Mouse (Mus musculus): ENCODE measurements around the gene Tekt2.

Tekt2 gene

DNA sequence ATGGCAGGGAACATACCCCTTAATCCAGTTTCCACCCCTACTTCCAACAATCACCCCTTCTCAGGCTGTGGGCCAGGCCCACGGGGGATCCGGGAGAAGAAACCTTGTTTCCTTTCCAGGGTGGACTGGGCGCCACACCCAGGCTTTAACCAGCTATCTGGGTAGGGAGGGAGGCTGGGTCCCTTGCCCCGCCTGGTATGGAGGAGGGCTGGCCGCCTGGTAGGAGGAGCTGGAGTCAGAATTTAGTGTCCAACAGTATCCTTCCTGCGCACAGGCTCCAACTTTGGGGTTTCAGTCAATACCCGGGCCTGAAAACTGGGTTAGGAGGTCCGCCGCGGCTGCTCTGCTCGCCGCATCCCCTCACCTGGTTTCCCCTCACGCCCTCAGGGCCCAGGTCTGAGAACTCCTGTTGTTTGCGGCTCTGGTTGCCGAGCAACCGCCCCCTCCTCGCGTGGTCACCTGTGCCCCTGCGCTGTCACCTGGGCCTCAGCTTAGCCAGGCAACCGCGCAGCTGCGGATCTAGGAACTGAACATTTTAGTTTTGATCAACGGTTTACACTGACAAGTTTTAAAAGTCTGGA, at the start of gene Tekt2:
Gene Tekt2 (minus strand): TSS at position 408 of the 581 bp plus-strand sequence.
- peak; percentile 10 for DNase-seq

DNA sequence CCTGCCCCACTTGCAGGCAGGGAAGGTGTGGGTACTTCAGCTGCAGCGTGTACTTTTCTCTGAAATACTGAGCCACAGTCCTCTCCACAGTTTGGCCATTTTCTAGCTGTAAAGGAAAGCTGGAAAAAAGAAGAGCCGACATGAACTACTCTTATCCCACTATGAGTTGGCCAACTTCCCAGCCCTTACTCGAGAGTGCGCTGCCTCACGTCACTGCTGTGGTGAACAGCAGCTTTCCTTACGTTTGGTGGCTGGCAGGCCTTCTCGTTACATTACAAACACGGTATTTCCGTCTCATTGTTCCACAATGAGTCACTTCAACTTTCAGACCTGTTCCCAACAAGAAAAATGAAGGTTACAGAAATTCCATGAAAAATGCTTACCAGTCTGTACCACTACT, 46.0 kb upstream of the Tekt2 start:
- no peak for DNase-seq

DNA sequence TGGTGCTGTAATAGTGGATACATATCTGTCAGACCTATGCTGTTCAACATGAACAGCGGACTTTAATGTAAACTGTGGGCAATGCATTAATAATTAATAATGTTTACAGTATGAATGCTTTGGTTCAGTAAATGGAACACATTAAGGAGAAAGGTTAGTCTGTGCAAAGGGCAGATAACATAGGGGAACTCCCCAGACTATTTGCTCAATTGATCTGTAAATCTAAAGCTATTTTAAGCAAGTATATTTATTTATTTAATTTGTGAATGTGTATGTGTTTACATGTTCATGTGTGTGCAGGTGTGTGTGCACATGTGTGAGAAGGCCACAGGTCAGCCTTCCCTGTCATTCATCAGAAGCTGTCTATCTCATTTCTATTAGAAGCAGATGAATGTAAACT, 34.6 kb upstream of the Tekt2 start:
- no peak for DNase-seq

DNA sequence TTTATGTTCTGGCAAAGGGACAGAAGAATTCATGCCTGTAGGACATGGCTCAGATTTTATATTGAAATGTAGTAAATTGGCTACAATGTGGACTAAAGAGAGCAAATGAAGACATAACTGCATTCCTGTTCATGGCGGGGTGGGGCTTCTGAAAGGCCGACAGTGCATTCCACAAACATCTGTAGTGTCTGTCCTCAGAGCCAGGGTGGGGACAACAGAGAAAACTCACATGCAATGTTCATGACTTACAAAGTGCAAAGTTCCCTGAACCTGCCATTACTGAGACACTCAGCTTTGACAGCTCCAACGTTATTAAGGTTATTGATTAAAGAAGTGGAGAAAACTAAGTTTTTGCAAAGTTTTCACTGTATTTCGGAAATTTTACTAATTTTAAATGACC, 18.0 kb upstream of the Tekt2 start:
- DNase-seq, result no peak

DNA sequence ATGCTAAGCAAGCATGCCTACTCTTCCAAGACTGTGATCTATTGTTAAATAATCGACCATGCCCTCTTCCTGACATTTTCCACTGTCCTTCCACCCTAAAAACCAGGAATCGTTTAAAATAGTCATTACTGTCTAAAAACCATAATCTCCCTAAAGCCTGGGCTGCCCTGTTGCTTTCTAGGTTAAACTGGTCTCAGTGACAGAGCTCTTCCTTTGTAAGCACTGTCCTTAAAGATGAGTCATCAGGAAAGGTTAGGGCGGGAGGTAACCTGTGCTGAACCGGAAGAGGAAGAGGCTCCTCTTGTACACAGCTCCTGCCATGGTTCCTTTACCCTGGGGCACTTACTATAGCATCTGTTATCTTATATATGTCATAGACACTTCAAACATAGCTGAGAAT, 14.0 kb upstream of the Tekt2 start:
- no peak for DNase-seq

DNA sequence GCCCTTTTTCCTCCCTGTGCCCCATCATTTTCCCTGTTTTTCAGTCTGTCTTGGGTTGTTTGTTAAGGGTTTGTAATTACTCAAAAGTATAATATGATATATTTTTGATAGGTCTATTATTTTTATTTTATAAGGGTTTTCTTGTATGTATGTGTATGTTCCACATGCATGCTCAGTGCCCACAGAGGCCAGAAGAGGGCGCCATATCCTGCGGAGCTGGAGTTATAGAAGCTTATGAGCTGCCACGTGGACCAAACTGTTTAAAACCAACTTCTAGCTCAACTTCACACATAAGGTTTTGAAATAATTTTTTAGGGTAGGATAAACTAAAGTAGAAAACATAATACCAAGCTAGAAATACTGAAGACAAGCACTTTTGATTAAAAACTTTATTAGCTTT, 6.9 kb upstream of the Tekt2 start:
- DNase-seq, result no peak

DNA sequence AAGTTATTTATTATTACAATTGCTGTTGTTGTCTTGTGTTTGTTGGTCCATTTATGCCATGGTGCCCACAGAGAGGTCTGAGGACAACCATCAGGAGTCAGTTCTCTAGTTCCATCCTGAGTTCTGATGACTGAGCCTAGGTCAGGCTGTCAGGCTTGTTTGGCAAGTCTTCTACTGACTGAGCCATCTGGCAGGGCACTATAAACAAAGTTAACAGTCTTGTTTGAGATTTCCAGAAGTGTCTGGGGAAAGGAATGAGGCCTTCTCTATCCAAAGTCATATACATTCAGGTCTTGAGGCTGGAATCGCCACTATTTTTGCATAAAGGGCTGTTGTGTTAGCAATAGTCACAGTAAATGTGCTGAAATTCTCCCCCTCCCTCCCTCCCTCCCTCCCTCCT, 6.3 kb upstream of the Tekt2 start:
- no peak for DNase-seq

DNA sequence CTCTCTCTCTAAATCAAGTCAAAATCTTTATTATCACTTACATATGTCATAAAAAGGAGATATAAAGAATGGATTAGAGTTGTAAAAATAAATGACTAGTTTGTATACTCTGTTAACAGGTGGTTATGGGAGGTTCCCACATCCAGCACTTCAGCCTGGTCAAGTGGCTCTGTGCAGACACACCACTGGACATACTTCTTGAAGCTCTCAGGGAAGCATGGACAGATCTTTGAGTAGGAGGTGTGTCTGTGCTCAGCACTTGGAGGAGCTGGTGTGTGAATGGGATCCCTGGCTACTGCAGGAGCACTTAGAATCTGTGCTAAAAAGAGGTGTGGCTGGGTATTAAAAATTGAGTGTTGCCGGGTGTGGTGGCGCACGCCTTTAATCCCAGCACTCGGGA, 4.8 kb upstream of the Tekt2 start:
- DNase-seq, result no peak

DNA sequence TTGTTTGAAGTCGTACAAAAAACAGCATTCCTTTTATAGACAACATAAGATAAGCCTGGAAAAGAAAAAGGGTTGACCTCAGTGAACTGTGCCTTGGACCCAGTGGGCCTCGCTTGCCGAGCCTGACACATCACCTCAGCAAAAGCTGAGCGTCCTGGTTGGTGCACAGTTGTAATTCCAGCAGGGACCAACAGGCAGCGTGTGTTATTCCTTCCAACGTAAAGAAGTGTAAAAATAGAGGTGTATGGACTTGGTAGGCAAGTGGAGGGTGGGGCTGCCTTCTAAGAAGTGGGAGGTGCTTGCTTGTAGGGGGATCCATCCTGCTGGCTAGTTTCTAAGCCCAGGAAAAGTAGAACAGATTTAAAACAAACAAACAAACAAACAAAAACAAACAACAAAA, 548 bp upstream of the Tekt2 start:
- DNase-seq, result no peak

DNA sequence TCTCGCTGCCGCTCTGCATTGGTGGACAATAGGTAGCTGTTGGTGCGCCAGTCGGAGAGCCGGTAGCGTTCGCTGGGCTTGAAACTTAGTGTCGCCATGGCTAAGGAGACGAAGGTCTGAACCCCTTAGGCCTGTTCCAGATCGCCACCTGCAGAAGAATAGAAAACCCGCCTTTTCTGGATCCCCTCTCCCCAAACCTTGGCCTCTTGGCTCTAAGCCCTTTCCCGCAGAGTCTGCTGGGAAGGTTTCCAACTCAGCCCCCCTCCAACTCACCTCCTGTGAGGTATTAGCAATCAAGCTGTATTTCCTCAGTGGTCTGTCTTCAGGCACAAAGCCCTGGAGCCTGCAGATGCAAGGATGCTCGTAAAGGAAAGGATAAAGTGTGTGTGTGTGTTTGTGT, 627 bp downstream of the Tekt2 start:
- DNase-seq, result peak; percentile 17

DNA sequence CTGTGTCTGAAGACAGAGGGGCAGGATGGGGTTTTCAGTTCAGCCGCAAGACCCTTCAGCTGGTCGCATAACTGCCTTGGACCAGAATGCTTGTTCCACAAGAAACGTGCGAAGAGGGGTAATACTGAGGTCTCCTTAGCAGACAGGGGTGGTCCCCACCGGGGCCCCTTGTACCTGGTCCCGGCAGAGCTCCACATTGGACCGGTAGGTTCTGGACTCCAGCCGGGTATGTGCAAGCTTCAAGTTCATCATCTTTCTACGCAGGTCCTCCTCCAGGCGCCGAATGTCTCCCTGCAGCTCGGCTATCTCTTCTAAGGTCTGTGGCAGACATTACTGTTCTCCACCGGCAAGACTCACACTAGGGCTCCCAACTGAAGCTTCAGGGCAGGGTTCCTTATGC, 2.8 kb downstream of the Tekt2 start:
- DNase-seq, result no peak

DNA sequence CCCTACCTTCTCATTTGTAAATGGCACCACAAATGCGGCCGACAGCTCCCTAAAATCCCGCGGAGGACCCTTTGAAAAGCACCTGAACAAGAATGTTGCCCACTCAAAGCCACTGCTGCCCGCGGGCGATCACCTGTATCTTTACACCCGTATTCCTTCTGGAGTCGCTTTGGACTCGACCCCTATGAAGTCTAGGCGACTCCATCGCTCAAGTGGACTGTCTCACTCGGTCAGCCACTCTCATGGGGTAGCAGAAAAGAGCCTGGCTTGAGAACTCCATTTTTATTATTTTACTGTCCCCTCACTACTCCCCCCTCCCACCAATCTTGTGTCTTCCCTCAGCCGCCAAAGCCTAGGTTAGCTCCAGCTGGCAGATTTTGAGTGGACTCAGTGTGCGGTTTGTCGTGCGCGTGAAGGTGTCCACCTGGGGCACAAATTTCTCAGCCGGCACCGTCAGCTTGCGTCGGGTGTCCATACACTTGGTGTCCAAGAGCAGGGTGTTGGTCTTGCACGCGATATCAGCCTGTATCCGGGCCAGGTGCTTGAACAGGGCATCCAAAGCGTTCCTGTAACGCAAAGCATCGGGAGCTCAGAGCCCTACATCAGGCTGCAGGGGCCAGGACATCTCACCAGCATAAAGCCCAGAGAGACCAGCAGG, 3.5 kb downstream of the Tekt2 start:
- no peak for DNase-seq

DNA sequence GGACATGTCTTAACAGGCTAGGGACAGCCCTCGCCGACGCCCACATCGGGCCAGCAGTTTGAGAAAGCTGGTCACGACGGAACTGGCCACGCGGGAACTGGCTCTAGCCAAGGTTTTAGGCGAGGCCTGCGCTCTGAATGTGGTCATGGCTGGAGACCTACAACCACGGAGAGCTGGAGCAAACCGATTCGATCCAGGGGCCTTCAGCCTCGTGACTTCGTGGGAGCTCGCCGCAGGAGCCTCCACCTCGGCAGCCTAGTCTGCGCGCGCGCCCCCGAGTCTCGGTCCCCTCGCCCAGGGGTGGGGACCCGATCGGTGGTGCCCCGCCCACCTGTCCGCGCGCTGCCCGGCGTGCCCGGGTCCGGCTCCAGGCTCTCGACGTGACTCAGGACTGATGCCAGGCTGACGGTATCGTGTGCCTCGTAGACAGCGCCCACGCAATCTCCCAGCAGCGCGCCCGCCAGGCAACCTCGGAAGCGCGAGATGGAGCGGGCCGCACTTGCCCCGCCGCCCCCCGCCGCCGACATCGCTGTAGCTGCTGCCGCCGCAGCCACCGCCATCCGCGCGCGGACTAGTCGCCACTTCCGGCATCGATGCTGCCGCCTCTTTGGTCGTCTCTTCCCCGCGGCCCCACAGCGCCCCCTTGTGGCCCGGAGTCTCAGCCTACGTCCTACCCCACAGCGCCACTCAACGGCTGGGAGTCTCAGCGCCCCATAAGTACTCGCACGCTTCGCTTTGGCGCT, 4.2 kb downstream of the Tekt2 start, which contains the start of gene Adprhl2:
Gene Adprhl2 (minus strand): TSS at position 593 of the 743 bp plus-strand sequence.
- DNase-seq, result peak; percentile 99

DNA sequence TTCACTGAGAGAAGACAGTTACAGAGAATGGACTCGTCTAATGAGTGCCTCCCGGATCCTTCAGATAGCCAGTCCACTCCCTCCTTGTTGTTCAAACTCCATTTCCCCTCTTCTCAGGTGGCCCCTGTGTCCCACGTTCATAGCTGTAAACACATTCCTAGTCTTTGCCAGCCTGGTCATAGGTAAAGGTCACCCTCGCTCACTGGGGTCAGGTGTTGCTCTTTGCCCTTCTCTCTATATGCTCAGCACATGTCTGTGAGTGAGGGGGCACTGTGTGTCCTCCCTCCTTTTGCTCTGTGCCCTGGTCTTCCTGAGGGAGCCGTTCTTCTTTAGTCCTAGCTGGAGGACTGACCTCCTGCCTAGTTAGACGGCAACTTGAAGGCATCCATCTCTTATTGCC, 5.7 kb downstream of the Tekt2 start:
- peak; percentile 8 for DNase-seq

DNA sequence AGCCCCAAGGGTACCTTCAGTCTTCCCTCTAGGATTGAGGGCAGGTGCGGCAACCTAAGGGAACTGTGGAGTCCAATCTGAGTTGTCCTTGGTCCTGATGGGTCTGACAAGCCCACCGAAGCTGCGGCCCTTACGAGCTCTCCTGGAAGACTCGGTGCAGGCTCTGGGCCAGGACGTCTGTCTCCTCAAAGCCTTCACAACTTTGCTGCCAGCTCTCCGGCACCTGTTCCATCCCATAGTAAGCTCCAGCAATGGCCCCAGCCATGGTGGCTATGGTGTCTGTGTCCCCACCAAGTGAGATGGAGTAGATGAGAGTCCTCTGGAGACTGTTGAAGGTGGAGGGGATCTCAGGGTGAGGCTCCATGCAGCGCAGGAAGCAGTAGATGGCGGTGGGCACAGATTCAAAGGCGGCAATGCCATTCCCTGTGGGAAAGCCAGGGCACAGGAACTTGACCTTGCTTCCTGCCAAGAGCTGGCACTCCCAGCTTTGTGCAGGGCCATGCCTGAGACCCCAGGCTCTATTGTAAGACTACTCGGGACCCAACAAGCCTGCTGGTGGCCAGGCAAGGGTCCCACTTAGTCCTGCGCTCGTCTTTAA, 8.9 kb downstream of the Tekt2 start:
- DNase-seq, result no peak

DNA sequence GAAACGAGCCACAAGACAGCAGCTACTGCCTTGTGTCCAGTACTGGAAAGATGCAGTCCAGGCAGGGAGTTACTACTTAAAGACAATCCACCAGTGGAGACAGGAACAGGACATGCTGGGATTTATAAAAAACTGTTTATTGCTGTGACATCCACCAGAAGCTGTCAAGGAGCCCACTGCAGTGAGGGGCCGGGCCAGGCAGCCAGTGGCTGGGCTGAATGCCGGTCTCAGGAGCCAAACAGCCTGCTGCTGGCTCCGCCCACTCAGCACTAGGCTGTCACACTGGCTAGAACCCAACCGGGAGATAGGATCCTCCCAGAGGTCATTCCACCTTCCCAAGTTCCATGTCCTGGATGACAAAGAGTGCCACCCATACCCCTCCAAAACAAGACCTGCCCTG, 9.6 kb downstream of the Tekt2 start:
- DNase-seq, result no peak

DNA sequence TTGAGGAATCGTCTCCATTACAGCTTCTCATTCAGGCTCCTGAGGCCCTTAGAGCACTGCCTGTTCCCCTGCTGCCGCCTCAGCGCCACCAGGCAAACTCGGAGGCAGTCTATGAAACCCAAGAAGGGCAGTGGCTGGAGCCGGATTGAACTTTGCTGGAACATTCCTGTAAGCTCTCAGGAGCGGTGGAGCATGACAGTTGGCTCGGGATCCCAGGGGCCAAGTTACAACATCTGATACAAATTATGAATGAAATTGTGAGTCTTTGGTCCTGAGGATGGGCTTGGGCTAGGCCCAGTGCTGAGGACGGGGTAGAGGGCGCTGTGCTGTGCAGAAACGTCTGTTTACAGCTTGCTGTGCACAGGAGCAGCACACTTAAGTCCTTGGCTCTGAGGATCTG, 11.1 kb downstream of the Tekt2 start:
- DNase-seq, result no peak

DNA sequence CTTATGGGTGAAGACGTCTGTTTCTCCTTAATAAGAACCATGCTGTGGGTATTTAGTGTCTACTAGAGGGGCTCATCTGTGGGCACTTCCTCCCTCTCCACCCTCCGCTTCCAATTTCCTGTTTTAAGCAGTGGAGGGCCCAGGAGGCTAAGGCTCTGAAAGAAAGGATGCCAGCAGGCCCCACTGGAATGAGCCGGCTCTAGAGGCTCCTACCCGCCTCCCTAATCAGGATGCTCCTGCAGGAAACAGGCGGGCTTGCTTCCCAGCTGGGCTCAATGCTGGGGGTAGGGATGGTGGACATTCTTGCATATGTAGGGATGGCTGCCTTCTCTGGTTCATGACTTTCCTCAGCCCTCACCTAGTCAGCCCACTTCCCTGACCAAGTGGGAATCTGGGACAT, 12.3 kb downstream of the Tekt2 start:
- no peak for DNase-seq

DNA sequence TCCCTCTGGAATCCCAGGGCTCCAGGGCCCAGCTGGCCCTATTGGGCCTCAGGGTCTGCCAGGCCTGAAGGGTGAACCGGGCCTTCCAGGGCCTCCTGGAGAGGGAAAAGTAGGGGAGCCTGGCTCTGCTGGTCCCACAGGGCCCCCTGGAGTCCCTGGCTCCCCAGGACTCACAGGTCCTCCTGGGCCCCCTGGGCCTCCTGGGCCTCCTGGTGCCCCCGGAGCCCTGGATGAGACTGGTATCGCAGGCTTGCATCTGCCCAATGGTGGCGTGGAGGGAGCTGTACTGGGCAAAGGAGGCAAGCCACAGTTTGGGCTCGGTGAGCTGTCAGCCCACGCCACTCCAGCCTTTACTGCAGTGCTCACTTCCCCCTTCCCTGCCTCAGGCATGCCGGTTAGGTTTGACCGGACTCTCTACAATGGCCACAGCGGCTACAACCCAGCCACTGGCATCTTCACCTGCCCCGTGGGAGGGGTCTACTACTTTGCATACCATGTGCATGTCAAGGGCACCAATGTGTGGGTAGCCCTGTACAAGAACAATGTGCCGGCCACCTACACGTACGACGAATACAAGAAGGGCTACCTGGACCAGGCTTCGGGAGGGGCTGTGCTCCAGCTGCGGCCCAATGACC, 13.8 kb downstream of the Tekt2 start:
- DNase-seq, result no peak

DNA sequence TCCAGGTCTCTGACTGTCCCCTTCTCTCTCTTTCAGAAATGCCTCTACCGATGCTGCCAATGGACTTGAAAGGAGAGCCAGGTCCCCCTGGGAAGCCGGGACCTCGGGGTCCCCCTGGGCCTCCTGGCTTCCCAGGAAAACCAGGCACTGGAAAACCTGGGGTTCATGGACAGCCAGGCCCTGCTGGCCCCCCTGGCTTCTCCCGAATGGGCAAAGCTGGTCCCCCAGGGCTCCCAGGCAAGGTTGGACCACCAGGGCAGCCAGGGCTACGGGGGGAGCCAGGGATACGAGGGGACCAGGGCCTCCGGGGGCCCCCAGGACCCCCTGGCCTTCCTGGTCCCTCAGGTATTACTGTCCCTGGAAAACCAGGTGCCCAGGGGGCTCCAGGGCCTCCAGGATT, 15.1 kb downstream of the Tekt2 start:
- no peak for DNase-seq

DNA sequence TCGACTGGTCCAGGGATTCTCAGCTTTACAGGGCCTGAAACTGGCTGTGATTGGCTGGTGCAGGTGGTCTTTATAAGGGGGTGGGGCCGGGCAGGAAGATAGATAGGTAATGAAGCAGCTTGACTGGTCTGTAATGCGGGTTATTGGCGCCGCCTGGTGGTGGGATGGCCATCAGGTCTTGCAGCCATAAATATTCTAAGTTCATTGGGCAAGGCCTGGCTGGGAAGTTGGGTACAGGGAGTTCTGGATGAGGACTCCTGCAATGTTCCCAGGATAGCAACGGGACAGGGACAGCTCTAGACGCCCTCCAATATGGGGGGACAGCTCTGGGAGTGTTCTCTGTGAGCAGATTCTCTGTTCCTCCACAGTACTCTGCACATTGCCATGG, 15.6 kb downstream of the Tekt2 start:
- peak; percentile 96 for DNase-seq

DNA sequence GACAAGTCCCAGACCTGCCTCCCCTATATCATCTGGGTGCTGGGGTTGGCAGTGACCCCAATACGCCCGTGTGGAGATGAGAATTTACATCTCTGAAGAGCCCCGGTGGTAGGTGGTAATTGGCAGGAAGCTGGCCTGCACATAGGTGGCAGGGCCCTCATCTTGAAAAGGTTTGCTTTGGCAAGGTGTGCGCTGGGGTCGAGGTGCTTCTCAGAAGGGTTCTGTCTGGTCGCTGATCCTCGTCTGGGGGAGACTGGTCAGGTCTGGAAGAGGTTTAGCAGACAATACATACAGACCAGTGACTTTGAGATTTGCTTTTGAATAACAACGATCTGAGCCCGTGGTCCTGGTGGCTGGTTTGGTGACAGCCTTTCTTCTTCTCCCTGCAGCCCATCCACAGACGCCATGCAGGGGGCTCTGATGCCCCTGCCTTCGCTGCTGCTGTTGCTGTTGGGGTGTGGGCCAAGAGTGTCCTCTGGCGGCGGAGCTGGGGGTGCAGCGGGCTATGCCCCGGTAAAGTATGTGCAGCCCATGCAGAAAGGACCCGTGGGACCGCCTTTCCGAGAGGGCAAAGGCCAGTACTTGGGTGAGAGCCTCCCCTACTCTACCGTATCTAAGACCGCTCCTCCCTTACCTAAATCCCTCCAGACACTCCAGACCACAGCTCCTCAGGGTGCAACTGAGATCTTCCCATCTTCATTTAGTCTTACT, 16.1 kb downstream of the Tekt2 start:
- no peak for DNase-seq

DNA sequence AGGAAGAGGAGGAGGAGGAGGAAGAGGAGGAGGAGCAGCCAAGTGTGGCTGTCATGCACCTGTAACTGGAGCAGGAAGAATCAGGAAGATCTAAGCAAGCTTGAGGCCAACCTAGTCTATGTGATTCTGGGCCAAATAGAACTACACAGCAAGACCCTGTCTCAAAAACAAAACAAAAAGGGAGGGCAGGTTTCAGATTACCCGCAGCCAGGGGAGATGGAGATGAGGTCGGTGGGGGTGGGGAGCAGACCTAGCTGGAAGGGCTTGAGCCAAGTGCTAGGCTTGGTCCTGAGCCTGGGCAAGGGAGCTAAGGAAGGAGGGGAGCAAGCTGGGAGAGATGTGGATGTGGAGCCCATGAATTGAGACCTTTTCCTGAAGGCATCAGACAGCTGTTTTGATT, 18.7 kb downstream of the Tekt2 start:
- DNase-seq, result no peak
